Mouse (Mus musculus): ENCODE data around the gene Gm21366.
"Not testable (repeated sequence)": the region's sequence is repeated elsewhere in the genome, so short reads cannot be mapped to it uniquely, and the experiment has no call there.

The Gm21366 gene

GRCm38 (mm10) chrY:22861156-22861555 lies at the start of gene Gm21366:
Gene Gm21366 (minus strand): TSS chrY:22861256.
- not testable (repeated sequence) for DNase-seq (ENCODE audit: low read depth, low spot score)

Measured in mesoderm, embryonic 11.5 days (tissue).